Mouse (Mus musculus): ENCODE data around the gene Phlpp2.
A peak's percentile ranks its signal among the peaks of the same experiment; 100 is the strongest.

Gene Phlpp2

DNA sequence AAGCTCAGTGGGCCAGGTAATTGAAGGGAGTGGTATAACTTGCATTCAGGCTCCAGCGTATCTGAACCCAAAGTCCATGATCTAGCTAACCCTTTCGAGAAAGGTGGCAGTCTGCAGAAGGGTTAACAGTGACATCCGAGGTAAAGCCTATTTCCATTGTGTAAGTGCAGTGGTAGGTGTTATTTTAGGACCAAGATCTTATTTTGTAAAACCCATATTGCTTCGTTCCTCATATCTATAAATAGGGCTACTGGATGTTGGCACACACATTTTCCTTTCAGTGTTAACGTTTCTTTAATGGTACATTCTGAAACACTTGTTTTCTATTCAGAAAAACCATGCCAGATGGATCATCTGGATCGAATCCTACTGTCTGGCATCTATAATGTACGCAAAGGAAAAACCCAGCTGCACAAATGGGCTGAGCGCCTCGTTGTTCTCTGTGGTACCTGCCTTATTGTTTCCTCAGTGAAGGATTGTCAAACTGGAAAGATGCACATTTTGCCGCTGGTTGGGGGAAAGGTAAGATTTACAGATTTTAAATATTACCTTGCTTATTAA lies 35.6 kb downstream of the Phlpp2 start:
- DNase-seq (ENCODE audit: low spot score), result no peak

- no peak for DNase-seq (ENCODE audit: low spot score)
Measured at GRCm38 (mm10) chr8:109904928-109905668, 36.8 kb downstream of the Phlpp2 start.

DNA sequence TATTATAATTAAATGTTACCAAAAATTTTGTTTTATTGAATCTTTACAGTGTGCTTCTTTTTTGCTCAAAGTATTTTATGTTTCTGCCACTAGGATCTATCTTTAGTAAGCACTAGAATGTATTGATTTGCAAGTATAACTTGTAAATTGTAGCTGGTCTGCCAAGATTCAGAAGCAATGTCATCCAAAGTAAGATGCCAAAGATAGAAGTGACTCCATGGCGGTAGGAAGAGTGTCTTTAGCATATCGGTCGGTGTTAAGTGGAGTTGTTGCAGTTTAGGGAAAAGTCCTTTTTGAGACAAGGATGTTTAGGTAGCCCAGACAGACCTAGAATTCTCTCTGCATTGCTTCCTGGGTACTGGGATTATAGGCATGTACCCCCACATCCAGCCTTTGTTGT lies 38.6 kb downstream of the Phlpp2 start:
- no peak for DNase-seq (ENCODE audit: low spot score)

GRCm38 (mm10) chr8:109907376-109907775 lies 39.0 kb downstream of the Phlpp2 start:
- DNase-seq (ENCODE audit: low spot score), result no peak

- DNase-seq (ENCODE audit: low spot score), result peak; percentile 53
Measured at GRCm38 (mm10) chr8:109917277-109917676, 48.9 kb downstream of the Phlpp2 start.

DNA sequence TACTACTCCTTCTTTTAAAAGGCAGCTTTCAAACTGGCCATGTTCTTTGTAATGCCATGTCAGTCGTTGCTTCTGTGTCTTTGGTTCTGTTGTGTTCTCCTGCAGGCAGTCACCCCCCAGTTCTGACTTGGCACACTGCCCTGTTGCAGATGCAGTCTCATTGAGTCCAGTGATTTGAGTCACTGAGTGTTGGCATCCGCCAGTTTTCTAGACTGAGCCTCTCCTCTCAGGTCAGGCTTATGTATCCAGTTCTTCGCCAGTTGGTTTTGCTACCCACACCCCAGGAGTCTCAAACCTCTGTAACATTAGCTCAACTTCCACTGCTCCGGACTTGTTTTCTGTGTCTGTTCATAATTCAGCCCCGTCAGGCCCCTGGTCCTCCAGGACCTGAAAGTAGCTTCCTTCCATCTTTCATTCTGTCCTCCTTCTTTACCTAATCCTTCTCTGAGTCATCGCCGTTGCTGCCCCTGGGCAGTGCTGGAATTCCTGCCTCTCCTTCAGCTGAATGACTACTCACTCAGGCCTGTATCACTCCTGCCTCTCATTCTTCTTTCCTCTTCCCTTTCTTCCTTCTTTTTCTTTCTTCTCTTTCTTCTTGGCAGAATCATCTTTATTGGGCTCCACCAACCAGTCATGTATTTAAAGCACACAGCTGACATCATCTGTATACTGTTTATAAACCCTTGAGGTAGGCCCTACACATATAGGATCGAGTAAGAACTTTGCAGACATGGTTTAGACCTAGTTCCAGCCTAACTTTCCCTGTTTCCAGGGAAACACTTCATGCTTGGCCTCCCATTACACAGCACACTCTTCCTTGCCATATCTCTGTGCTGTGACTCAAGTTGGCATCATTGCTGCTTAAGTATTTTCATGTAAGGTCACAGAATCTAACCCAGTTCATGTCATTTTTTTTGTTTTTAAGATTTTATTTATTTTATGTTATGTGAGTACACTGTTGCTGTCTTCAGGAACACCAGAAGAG lies 52.4 kb downstream of the Phlpp2 start:
- DNase-seq (ENCODE audit: low spot score), result no peak

GRCm38 (mm10) chr8:109941606-109942360 lies 73.4 kb downstream of the Phlpp2 start:
- DNase-seq (ENCODE audit: low spot score), result no peak

- DNase-seq (ENCODE audit: low spot score), result no peak
Measured at GRCm38 (mm10) chr8:109945153-109945632, 76.9 kb downstream of the Phlpp2 start.

DNA sequence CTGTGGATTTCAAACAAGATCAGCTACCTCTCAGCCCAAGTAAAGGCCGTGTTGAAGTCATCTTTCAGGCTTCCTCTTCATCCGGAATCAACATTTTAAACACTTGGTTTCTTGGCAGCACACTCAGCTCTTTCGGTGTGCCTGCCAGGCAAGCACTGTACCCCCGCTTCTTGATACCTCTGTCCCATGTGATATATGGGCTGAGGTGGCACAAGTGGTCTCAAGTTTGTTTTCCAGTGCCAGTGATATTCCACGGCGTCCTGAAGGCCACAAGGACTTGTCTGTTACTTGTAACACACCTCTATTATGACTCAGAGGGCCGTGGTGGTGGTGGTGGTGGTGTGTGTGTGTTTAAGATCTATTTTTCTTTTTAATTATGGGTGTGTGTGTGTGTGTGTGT lies 77.4 kb downstream of the Phlpp2 start:
- DNase-seq (ENCODE audit: low spot score), result no peak

GRCm38 (mm10) chr8:109946272-109946671 lies 77.9 kb downstream of the Phlpp2 start:
- no peak for DNase-seq (ENCODE audit: low spot score)

GRCm38 (mm10) chr8:109947447-109948284 lies 79.3 kb downstream of the Phlpp2 start:
- peak; percentile 66 for DNase-seq (ENCODE audit: low spot score)

DNA sequence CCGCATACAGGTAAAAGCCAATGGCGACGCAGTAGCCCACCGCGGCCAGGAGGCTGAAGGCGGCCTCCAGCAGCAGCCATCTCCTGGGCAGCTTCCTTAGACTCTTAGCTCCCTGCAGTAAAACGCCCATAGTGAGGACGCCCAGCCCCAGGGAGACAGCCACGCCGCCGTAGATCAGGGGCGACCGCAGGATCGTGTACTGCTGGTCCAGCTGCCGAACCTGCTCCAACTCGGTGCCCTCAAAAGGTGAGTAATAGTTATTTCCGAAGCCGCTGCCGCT lies 79.9 kb downstream of the Phlpp2 start:
- DNase-seq (ENCODE audit: low spot score), result no peak

- DNase-seq (ENCODE audit: low spot score), result no peak
Measured at GRCm38 (mm10) chr8:109952171-109952570, 83.8 kb downstream of the Phlpp2 start.

DNA sequence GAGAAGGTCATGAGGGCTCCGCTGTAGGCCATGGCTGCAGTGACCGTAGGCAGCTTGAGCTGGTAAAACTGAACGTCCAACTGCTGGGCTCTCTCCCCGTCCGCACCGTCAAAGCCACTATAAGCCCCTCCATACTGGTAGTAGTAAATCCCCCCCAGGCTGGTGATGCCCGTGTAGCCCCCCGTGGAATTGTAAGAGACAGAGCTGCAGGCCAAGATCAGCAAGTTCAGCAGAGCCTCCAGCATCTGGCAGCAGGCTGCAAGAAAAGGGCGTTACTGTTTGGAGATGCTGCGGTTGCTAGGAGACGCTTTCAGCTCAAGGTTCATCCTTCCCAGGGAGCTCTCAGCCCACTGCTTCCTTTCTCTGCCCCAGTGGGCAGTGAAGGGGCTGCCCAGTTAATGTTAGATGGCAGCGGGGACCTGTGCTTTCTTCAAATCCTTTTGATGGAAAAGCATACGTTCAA lies 86.2 kb downstream of the Phlpp2 start:
- DNase-seq (ENCODE audit: low spot score), result peak; percentile 77

- DNase-seq (ENCODE audit: low spot score), result peak; percentile 68
Measured at GRCm38 (mm10) chr8:109957167-109958028, 89.1 kb downstream of the Phlpp2 start.

DNA sequence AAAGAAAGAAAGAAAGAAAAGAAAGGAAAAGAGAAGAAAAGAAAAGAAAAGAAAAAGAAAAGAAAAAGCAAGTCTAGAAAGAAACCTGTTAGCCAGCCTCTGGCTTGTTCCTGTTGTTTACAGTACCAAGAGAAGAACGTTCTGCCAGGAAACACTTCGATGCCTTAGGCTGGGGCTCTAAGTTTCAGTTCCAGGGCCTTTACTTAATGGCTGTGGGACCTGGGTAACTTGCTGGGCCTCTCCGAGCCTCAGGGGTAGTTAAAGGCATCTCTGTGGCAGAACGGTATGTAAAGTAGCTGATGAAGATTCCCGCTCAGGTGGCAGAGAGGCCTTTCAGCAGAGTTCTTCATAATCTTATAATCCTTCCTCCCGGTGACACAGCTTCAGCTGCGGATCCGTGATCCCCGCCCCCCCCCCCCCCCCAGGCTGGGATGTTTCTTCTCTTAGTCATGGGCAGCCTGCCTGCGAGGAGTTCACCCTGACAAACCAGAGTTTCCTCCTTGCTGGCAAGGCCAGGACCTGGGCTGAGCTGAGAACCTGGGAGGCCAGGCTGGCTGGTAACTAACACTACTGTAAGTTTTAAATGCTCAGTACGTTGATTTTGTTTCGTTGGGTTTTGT lies 89.8 kb downstream of the Phlpp2 start:
- no peak for DNase-seq (ENCODE audit: low spot score)

DNA sequence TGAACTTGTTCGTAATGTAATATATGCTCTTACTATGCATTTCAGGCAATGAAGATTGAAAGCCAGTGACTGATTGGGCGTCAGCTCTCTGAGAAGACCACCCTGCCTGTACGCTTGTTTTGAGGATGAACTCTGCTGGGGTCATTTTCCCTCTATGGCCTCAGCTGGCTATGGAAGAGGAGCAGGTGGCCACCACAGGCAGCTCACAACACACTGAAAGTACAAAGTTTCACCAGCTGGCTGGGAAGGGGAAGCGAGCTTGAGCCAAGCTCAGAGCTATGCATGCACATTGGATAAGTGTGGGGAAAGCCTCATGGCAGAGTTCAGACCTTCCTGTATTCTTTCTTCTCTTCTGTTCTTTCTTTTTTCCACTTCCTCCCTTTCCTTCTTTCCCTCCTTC lies 90.8 kb downstream of the Phlpp2 start:
- no peak for DNase-seq (ENCODE audit: low spot score)

GRCm38 (mm10) chr8:109961693-109962367 lies 93.5 kb downstream of the Phlpp2 start, which contains the start of gene Marveld3:
TSS of gene Marveld3 (minus strand) at chr8:109962203.
- peak; percentile 57 for DNase-seq (ENCODE audit: low spot score)

DNA sequence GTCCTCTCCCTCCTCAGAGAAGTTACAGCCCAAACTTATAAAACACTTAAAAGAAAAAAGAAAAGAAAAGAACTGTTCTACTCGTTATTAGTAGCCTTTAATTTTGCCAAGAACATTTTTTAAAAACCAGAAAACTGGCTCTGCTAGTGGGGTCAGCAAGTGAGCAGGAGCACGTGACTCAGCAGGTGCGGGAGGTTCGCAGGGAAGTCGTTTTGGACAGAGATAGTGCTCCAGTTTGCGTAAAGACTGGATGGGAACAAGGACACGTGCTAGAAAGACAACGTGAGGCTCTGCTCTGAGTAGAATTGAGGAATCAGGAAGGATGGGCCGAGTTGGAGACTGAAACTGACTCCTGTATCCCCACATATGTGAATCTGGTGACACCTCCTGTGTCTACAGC lies 94.6 kb downstream of the Phlpp2 start:
- no peak for DNase-seq (ENCODE audit: low spot score)
